Mouse (Mus musculus): ENCODE results near the gene 2310030G06Rik.
A peak's percentile ranks its signal among the peaks of the same experiment; 100 is the strongest.

Gene 2310030G06Rik

GRCm38 (mm10) chr9:50742261-50742660 lies 4.1 kb downstream of the 2310030G06Rik start:
- DNase-seq: no peak

- DNase-seq: no peak
Observed at GRCm38 (mm10) chr9:50740867-50741784, 5.2 kb downstream of the 2310030G06Rik start.

DNA sequence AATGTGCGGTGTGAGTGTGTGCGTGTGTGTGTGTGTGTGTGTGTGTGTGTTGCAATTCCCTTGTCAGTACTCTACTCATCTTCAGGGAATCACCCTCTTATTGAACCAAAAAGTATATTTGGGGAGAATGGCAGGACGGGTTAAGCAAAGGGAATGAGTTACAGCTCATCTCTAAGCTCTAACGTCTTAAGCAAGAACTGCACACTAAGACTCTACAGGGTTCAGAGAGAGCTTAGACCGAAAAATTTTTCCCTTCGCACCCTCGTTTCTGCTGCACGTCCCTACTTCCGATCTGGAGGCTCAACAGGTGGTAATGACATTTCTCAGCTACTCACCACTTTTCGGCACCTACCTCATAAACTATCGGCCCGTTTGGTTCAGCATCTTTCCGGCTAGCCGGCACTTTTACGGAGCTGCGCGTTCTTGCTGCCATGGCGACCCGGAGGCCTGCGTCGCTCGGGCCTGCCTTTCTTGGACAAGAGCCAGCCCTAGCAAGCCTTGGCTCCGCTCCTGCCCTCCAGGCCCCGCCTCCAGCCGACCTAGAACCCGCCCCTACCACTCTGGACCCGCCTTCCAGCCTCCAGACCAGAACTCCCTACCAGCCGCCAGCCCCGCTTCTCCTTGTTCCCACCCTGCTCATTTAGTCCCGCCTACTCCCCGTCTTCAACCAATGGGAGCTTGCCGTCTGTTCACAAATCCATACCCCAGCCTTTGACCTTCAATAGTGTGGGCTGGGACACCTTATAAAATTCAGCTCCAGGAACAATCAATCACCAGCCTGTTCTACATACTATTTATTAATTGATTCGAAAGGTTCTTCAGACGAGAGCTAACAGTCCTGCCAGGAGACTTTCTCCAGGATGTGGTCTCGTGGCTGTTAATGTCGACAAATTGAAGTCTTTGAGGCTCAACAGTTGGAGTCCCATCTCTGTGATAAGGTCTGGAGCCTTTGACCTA lies 7.1 kb downstream of the 2310030G06Rik start, which contains the start of gene Dixdc1:
Gene Dixdc1 (minus strand): TSS at position 604 of the 957 bp plus-strand sequence.
- DNase-seq: peak; percentile 95 to 96

DNA sequence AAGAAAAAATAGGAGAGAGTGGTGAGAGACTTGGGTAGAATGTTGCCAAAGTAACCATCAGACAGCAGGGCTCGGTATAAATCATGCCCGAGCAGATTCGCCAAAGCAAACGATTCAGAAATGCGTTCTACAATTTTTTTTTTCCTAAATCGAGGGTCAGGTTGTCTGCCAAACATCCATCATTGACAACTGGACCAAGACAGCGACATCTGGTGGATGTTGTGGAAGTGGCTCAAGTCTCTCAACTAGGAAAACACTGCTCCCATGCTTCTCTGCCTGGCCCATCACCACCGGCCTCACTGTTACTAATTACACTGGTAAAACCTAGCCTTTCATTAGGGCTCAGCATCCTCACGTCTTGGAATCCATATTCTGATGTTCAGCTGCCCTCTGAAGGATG lies 11.3 kb downstream of the 2310030G06Rik start:
- peak; percentile 64 to 79 for DNase-seq

- DNase-seq: no peak
Observed at GRCm38 (mm10) chr9:50732560-50732959, 13.8 kb downstream of the 2310030G06Rik start.

GRCm38 (mm10) chr9:50729600-50729999 lies 16.7 kb downstream of the 2310030G06Rik start:
- DNase-seq: peak in 1 of 2 experiments; percentile 45

DNA sequence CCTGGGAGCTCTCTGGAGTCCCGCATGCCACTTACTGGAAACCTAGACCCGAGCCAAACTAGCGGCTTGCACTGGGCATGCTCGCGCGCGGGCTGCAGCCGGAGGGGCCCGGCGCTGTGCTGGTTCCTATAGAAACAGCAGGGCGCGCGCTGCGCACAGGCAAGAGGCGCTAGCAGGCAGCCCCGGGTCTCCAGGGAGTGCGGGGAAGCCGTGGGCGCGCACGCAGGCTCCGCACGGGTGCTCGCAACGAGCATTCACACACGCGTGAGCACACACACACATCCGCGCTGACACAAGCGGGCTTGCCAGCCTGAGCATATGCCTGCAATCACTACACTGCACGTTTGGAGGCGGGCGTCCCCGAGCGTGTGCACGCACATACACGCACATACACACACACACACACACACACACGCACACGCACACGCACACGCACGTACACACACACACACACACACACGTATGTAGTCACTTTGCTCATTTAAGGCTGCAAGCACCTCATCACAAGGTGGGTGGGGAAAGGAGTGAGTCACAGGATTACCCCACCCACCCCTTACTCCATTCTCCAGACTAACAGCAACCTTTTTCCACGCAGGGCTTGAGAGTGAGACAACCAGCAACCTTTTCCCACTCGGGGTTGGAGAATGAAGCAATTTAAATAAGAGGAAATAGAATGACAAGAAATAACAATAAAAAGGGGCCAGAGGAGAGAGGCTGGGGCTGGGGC lies 18.2 kb downstream of the 2310030G06Rik start:
- DNase-seq: peak; percentile 55 to 73

- DNase-seq: no peak
Observed at GRCm38 (mm10) chr9:50727171-50727924, 19.0 kb downstream of the 2310030G06Rik start.

DNA sequence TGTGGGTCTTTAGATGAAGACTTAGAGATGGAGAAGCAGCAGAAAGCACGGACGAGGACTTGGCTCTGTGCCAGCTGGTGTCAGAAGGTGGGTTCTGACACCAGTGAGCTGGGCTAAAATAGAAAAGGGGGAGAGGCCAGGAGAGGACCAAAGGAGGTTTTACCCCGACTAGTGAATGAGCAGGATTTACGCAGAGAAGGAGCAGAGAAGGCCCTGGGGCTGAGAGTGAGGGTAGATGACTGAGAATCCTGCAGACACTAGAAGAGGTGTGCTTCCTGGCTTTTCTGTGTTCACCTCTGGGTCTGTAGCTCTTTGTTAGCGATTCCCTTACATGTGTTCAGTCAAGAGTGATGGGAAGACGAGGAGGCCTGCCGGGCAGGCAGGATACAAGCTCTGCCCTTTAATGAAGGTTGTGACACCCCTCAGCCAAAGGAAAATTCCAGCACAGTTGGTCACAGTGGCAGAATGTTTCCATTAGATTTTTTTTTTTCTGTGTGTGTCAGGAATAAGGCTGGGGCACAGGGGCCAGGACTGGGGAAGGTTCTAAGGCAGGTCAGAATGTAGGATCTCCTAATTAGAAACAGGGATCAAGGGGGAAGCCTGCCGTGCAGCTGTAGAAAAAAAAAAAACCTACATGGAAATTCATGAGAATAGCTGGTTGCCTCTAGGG lies 20.3 kb downstream of the 2310030G06Rik start:
- DNase-seq: no peak

GRCm38 (mm10) chr9:50724661-50725330 lies 21.5 kb downstream of the 2310030G06Rik start:
- DNase-seq: no peak

DNA sequence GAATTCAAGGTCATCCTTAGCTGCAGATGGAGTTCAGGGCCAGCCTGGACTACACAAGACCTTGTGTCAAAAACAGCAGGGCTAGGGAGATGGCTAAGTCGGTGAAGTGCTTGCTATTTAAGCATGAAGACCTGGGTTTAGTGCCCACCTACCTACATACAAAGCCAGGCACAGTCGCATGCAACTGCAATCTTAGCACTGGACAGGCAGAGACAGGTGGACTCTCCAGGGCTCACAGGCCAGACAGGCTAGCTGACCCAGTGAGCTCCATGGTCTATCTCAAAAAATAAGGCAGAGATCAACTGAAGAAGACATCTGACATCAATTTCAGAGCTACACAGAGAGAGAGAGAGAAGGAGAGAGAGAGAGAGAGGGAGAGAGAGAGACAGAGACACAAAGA lies 22.2 kb downstream of the 2310030G06Rik start:
- no peak for DNase-seq

DNA sequence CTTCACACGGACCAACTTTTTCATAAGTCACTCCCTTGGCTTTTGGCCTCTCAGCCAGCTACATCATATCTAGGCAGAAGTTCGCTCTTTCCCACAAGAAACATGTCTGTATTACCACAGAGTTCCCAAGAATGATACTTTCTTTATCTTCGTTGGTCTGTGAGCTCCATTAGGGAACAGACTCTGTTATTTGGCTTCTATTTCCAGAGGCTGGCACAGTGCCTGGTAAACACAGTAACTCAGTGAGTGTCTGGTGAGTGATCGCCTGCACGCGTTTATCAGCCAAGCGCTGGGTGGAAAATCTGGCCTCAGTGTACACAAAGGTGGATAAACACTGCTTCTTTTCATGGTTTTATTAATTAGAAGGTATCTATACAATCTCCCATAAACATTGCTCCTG lies 22.9 kb downstream of the 2310030G06Rik start:
- DNase-seq: peak; percentile 58 to 78

- no peak for DNase-seq
Observed at GRCm38 (mm10) chr9:50722451-50722911, 23.9 kb downstream of the 2310030G06Rik start.

- DNase-seq: peak in 1 of 2 experiments; percentile 43
Observed at GRCm38 (mm10) chr9:50721061-50721460, 25.3 kb downstream of the 2310030G06Rik start.

DNA sequence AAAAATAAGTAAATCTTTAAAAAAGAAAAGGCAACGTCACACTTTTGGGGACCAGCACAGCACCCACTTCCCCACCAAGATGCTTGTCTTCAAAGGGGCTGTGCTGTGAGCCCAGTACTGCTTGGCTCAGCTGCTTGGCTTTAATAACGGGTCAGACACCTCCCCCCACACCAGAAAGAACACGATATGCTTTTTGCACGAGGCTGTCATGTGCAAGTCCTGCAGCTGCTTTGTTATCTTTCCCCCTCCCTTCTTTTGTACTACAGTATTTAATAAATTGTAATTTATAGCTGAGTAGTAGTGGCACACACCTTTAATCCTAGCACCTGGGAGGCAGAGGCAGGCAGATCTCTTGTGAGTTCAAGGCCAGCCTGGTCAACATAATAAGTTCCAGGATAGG lies 27.5 kb downstream of the 2310030G06Rik start:
- no peak for DNase-seq

DNA sequence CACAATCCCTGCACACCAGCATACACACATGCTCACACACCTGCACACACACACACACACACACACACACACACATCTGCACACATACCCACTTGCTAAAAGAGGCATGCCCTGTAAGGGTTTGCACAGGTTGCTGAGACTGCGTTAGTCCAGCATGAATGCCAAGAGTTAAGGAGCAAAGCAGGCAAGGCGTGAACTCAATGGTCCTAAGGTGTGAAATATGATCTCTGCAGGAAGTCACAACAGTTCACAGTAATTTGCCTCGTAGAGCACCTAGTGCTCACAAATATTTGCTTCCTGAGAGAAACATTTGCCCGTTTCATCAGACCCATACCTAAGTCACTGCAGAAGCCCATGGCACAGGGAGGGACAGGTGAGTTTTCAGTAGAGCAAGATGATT lies 32.1 kb downstream of the 2310030G06Rik start:
- DNase-seq: no peak

GRCm38 (mm10) chr9:50711337-50711736 lies 35.0 kb downstream of the 2310030G06Rik start:
- DNase-seq: no peak

DNA sequence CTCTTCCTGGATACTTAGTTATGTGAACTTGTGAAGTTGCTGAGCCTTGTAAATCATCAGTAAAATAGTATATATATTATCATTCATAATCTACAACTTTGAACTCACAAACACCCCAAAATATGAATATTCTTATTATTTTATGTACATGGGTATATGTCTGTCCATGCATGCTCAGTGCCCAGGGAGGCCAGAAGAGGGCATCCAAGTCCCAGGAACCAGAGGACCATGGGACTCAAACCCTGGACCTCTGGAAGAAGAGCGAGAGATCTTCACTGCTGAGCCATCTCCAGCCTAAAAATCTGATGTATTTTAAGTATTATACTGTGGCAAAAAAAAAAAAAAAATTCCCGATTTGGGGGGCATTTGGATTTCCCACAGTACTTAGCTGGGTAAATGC lies 37.2 kb downstream of the 2310030G06Rik start:
- DNase-seq: peak; percentile 33 to 66

DNA sequence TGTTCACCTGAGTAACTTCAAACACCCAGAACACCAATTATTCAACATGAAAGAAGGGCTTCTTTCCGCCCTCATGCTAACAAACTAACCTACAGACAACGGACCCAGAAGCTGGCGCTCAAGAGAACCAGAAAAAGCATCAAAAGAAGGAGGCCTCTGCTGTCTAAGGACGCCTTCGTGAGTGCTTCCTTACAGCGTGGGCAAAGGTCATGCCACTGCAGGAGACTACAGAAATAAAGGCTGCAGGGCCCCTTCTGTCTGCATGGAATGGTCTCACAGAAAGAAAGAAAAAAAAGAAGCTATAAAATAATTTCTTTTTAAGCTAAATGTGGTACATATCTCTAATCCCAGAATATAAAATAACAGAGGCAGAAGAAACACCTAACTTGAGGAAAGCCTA lies 41.4 kb downstream of the 2310030G06Rik start:
- DNase-seq: no peak

Data from kidney, postnatal 36 days (tissue).